Mouse (Mus musculus) intestine, embryonic 16.5 days (tissue): ENCODE results near the gene Sap30l. TPM values are rescaled to one million over a fixed set of nuclear protein-coding genes. Genes with fewer than 3 reads are reported as not detected.

ENCODE experiments used
- ATAC-seq: fragments of 200-750 bp; cut with Nextera tagmentation; 2 replicates; pipeline ENCODE4 v1.8.0; 2017; ENCODE audit warnings: moderate TSS enrichment, moderate library complexity
- H3K27ac ChIP-seq: fragments of 300-500 bp; sonication (generic); 2 replicates; pipeline ENCODE4 v1.5.1; 2014; ENCODE audit warnings: mild to moderate bottlenecking, low read length
- H3K27me3 ChIP-seq: fragments of 300-500 bp; sonication (generic); replicated peaks from 2 replicates; pipeline ENCODE4 v1.6.1; 2014; ENCODE audit warnings: low read length, control low read depth, mixed read lengths; ENCODE audit not compliant: control insufficient read depth, insufficient read depth
- H3K36me3 ChIP-seq: fragments of 300-500 bp; sonication (generic); 2 replicates; pipeline ENCODE4 v1.6.1; 2014; ENCODE audit warnings: low read length, control low read depth; ENCODE audit not compliant: control insufficient read depth, insufficient read depth
- H3K4me1 ChIP-seq: fragments of 300-500 bp; sonication (generic); 2 replicates; pipeline ENCODE4 v1.6.1; 2014; ENCODE audit warnings: low read length, control low read depth, mixed read lengths; ENCODE audit not compliant: control insufficient read depth, insufficient read depth
- H3K4me2 ChIP-seq: fragments of 300-500 bp; sonication (generic); 2 replicates; pipeline ENCODE4 v1.6.1; 2014; ENCODE audit warnings: low read depth, low read length, control low read depth
- H3K4me3 ChIP-seq: fragments of 300-500 bp; sonication (generic); 2 replicates; pipeline ENCODE4 v1.5.1; 2014; ENCODE audit warnings: mild to moderate bottlenecking, low read length
- H3K9ac ChIP-seq: fragments of 300-500 bp; sonication (generic); 2 replicates; pipeline ENCODE4 v1.6.1; 2014; ENCODE audit warnings: low read depth, low read length
- H3K9me3 ChIP-seq: fragments of 300-500 bp; sonication (generic); 2 replicates; pipeline ENCODE4 v1.6.1; 2016; ENCODE audit warnings: low read length, control low read depth; ENCODE audit not compliant: control insufficient read depth
- WGBS: fragments of 180-500 bp; shearing (Covaris S2); extraction: QIAGEN DNeasy Blood & Tissue Kit; methylation state at CpG from one replicate; pipeline ENCODE4 v1.1.7; 2014; 5-methylcytosine and 5-hydroxymethylcytosine counted together
- polyA plus RNA-seq: library from polyadenylated mRNA; unstranded; fragments of >200 nt; fragmentation: Nextera tagmentation; extraction: Ambion mirVana; gene quantifications from 2 replicates; pipeline ENCODE4 v1.2.1, GENCODE M21; 2015

Gene Sap30l
- 5.9 and 6.7 TPM in 2 replicates for polyA plus RNA-seq

- peak; percentile 97 for ATAC-seq
- no peaks in the 10 kb centered on the region for H3K9me3 ChIP-seq
- H3K27ac ChIP-seq, result peak within 1 kb of the TSS; percentile 92
- peak within 1 kb of the TSS; percentile 94 for H3K9ac ChIP-seq
- peak within 1 kb of the TSS; percentile 88 for H3K4me3 ChIP-seq
- no peaks in the 10 kb centered on the region; the same call in 1 of the 2 replicates for H3K36me3 ChIP-seq
- peak within 1 kb of the TSS; percentile 97 for H3K4me2 ChIP-seq
- H3K27me3 ChIP-seq, result no peaks in the 10 kb centered on the region
- WGBS, result under 1% methylated on average over 59 of the region's 66 CpGs
- peaks cover 26% of the 10 kb centered on the region for H3K4me1 ChIP-seq
These were observed at the start of gene Sap30l for GRCm38 (mm10) chr11:57800971-57801765. TSS of gene Sap30l (plus strand) at chr11:57801637.

- Histone ChIP-seq H3K4me2 (no peak overlapping the region), H3K4me3 (no peak overlapping the region), H3K27me3 (no peaks in the 10 kb centered on the region), H3K4me1 (no peaks in the 10 kb centered on the region), H3K27ac (no peak overlapping the region), H3K9me3 (no peaks in the 10 kb centered on the region), H3K9ac (no peak overlapping the region), H3K36me3 (no peaks in the 10 kb centered on the region)
- WGBS, result 71% methylated on average over 14 of the region's 14 CpGs
- no peak for ATAC-seq
These were observed 47.8 kb upstream of the Sap30l start for GRCm38 (mm10) chr11:57753538-57754203.

- Histone ChIP-seq H3K4me2 (no peak overlapping the region), H3K4me3 (no peak overlapping the region), H3K27me3 (no peaks in the 10 kb centered on the region), H3K27ac (no peak overlapping the region), H3K9ac (no peak overlapping the region), H3K4me1 (no peaks in the 10 kb centered on the region), H3K36me3 (no peaks in the 10 kb centered on the region), H3K9me3 (no peaks in the 10 kb centered on the region)
- ATAC-seq, result no peak
- 82% methylated on average over 9 of the region's 9 CpGs for WGBS
These were observed 42.8 kb upstream of the Sap30l start for GRCm38 (mm10) chr11:57758621-57759020.

- no peaks in the 10 kb centered on the region for H3K36me3 ChIP-seq
- no peak overlapping the region for H3K4me3 ChIP-seq
- H3K27me3 ChIP-seq, result no peaks in the 10 kb centered on the region
- WGBS, result 21% methylated on average over 14 of the region's 14 CpGs
- H3K27ac ChIP-seq, result no peak overlapping the region
- no peak overlapping the region for H3K4me2 ChIP-seq
- ATAC-seq, result no peak
- no peak overlapping the region for H3K9ac ChIP-seq
- H3K4me1 ChIP-seq, result no peaks in the 10 kb centered on the region
- H3K9me3 ChIP-seq, result no peaks in the 10 kb centered on the region
These were observed 40.9 kb upstream of the Sap30l start for GRCm38 (mm10) chr11:57760509-57761058.

GRCm38 (mm10) chr11:57761347-57761746, 40.1 kb upstream of the Sap30l start:
- ATAC-seq, result no peak
- H3K4me1 ChIP-seq, result no peaks in the 10 kb centered on the region
- H3K4me2 ChIP-seq, result no peak overlapping the region
- no peaks in the 10 kb centered on the region for H3K9me3 ChIP-seq
- H3K36me3 ChIP-seq, result no peaks in the 10 kb centered on the region
- no peak overlapping the region for H3K4me3 ChIP-seq
- no peak overlapping the region for H3K27ac ChIP-seq
- WGBS, result 91% methylated on average over 4 of the region's 4 CpGs
- H3K27me3 ChIP-seq, result no peaks in the 10 kb centered on the region
- H3K9ac ChIP-seq, result no peak overlapping the region

GRCm38 (mm10) chr11:57764124-57764523, 37.3 kb upstream of the Sap30l start:
- H3K4me3 ChIP-seq, result no peak overlapping the region
- no peak overlapping the region for H3K9ac ChIP-seq
- no peaks in the 10 kb centered on the region for H3K9me3 ChIP-seq
- H3K4me2 ChIP-seq, result no peak overlapping the region
- WGBS, result 85% methylated on average over 3 of the region's 3 CpGs
- H3K27me3 ChIP-seq, result no peaks in the 10 kb centered on the region
- no peaks in the 10 kb centered on the region for H3K4me1 ChIP-seq
- no peak overlapping the region for H3K27ac ChIP-seq
- ATAC-seq, result no peak
- H3K36me3 ChIP-seq, result no peaks in the 10 kb centered on the region

- 0 out of 2 replicates have a peak, but pooled peaks have one; percentile 9 for ATAC-seq
- no peak overlapping the region for H3K4me3 ChIP-seq
- H3K27me3 ChIP-seq, result no peaks in the 10 kb centered on the region
- no peak overlapping the region for H3K27ac ChIP-seq
- no peaks in the 10 kb centered on the region for H3K9me3 ChIP-seq
- H3K4me2 ChIP-seq, result no peak overlapping the region
- H3K9ac ChIP-seq, result no peak overlapping the region
- H3K36me3 ChIP-seq, result no peaks in the 10 kb centered on the region
- H3K4me1 ChIP-seq, result no peaks in the 10 kb centered on the region
- 54% methylated on average over 12 of the region's 12 CpGs for WGBS
These were observed 34.8 kb upstream of the Sap30l start for GRCm38 (mm10) chr11:57766617-57767016.

GRCm38 (mm10) chr11:57767171-57767570, 34.3 kb upstream of the Sap30l start:
- Histone ChIP-seq H3K4me2 (no peak overlapping the region), H3K27me3 (no peaks in the 10 kb centered on the region), H3K27ac (no peak overlapping the region), H3K36me3 (no peaks in the 10 kb centered on the region), H3K9ac (no peak overlapping the region), H3K9me3 (no peaks in the 10 kb centered on the region), H3K4me1 (no peaks in the 10 kb centered on the region), H3K4me3 (no peak overlapping the region)
- 46% methylated on average over 6 of the region's 6 CpGs for WGBS
- ATAC-seq, result 0 out of 2 replicates have a peak, but pooled peaks have one; percentile 47

GRCm38 (mm10) chr11:57770776-57771175, 30.7 kb upstream of the Sap30l start:
- no peak overlapping the region for H3K4me2 ChIP-seq
- WGBS, result 85% methylated on average over 5 of the region's 5 CpGs
- H3K9ac ChIP-seq, result no peak overlapping the region
- H3K27ac ChIP-seq, result no peak overlapping the region
- no peaks in the 10 kb centered on the region for H3K9me3 ChIP-seq
- no peak overlapping the region for H3K4me3 ChIP-seq
- H3K27me3 ChIP-seq, result no peaks in the 10 kb centered on the region
- no peaks in the 10 kb centered on the region for H3K36me3 ChIP-seq
- ATAC-seq, result no peak
- H3K4me1 ChIP-seq, result no peaks in the 10 kb centered on the region
